ENCODE assay signal across 20 mouse cellular contexts in genomic region chr5:110300591-110300990, GRCm38 (mm10). TPM values are rescaled to one million over a fixed set of nuclear protein-coding genes. Genes with fewer than 3 reads are reported as not detected.
"Had no signal": no experiment of that assay in that cellular context is flagged by ENCODE, and none has a peak within 500 bp of the region (broad histone marks: within the 10 kb centered on the region; RNA-seq: fewer than 3 reads in every experiment).

No protein-coding gene starts in this region.

- ATAC-seq: lung, postnatal 0 days; midbrain, embryonic 13.5 days; midbrain, embryonic 15.5 days had no signal

- DNase-seq: lung, adult 2 months; lung, postnatal 14 days; lung, postnatal 36 days; right cerebral cortex, postnatal 14 days; thymus, adult 18-20 months; thymus, postnatal 14 days; thymus, postnatal 36 days had no signal

- H3K27me3 ChIP-seq: lung, embryonic 15.5 days; megakaryocyte, embryonic 14.5 days; midbrain, embryonic 13.5 days; midbrain, embryonic 15.5 days; neural tube, embryonic 12.5 days had no signal

RNA-seq across cellular contexts. Expression of gene P2rx2, which starts 42.4 kb away (rescaled TPM):
- polyA plus RNA-seq: macrophage had no signal

RNA-seq across cellular contexts. Expression of gene Lrcol1, which starts 43.9 kb away (rescaled TPM):
- polyA plus RNA-seq: macrophage; midbrain, embryonic 11.5 days; midbrain, embryonic 13.5 days; midbrain, embryonic 15.5 days; midbrain, postnatal 0 days; neural tube, embryonic 12.5 days; neural tube, embryonic 14.5 days; spleen, adult 2 months; stomach, embryonic 14.5 days; stomach, embryonic 16.5 days had no signal
